ENCODE assay signal across 8 mouse cellular contexts in the genomic region with DNA sequence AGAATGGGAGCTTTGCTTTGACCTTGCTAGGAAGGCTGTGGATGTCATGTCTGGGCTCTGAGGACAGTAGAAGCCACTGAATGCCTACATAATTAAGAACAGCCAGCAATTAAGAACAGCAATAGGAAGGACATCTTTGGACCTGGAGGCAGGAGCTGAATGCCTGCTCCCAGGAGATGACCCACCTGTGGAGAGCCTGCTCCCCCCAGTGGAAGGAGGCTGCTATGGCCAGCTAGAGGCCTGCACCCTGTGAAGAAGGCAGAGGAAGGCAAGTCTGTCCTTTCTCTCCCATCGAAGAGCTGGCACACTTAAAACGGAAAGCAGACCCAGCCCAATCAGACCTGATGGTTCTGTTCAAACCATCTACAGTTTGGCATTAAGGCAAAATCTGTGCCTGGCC.
DNase-seq lines count a peak whose midpoint lies in the region; ATAC-seq and TF ChIP-seq lines count a peak whose summit lies in the region.
"Had no signal": no experiment of that assay in that cellular context is flagged by ENCODE, and none has a peak within 500 bp of the region (broad histone marks: within the 10 kb centered on the region; RNA-seq: fewer than 3 reads in every experiment).

No protein-coding gene starts in this region.

- 63% methylated on average over 2 of the region's 2 CpGs for WGBS in hindbrain, postnatal 0 days
- WGBS in neural tube, embryonic 13.5 days: 56% methylated on average over 2 of the region's 2 CpGs

- intact Hi-C loops in left cerebral cortex, postnatal 25 days (cut with DNase I): loop anchor here (2.0 kb wide), 1 partner anchor 363 kb away; no protein-coding TSS in a partner anchor

- peak; percentile 37 to 61; a peak in 2 of 4 replicates for TF ChIP-seq CTCF in CH12.LX (conservative IDR thresholded peaks at IDR 0.05 in 1 of 2, IDR thresholded peaks at IDR 0.05 in 1 of 2; ENCODE audit: low read depth in 2 of 2, low read length in 2 of 2)
- peak; percentile 85 for TF ChIP-seq CTCF in cortical plate, adult 2 months (IDR thresholded peaks at IDR 0.05; ENCODE audit: extremely low read depth, insufficient read depth, low read length)
- peak; percentile 83 for TF ChIP-seq CTCF in hindbrain, postnatal 0 days (IDR thresholded peaks at IDR 0.05; ENCODE audit: low read depth)

- H3K4me3 ChIP-seq in CH12.LX (replicated peaks in 1 of 3; ENCODE audit: low read depth in 2 of 3, low read length in 2 of 3, poor library complexity in 1 of 3): no peak overlapping the region
- H3K4me3 ChIP-seq in cortical plate, adult 2 months (ENCODE audit: insufficient read depth, low read length): no peak overlapping the region
- no peak overlapping the region for H3K4me3 ChIP-seq in hindbrain, postnatal 0 days (ENCODE audit: low read length)
- H3K4me3 ChIP-seq in neural tube, embryonic 13.5 days: no peak overlapping the region
- H3K4me3 ChIP-seq: embryonic facial prominence, embryonic 12.5 days had no signal

- H3K4me2 ChIP-seq in CH12.LX (ENCODE audit: insufficient read depth, low read depth, poor library complexity, severe bottlenecking): no peak overlapping the region
- H3K4me2 ChIP-seq in hindbrain, postnatal 0 days (ENCODE audit: low read depth, low read length): no peak overlapping the region
- H3K4me2 ChIP-seq in neural tube, embryonic 13.5 days: no peak overlapping the region
- H3K4me2 ChIP-seq: embryonic facial prominence, embryonic 12.5 days had no signal

- TF ChIP-seq EP300 in CH12.LX (IDR thresholded peaks at IDR 0.05; ENCODE audit: low read length): no peak

- TF ChIP-seq RAD21 in CH12.LX (IDR thresholded peaks at IDR 0.05; ENCODE audit: low read depth, low read length): peak; percentile 53

- no peak overlapping the region for H3K9ac ChIP-seq in CH12.LX (ENCODE audit: insufficient read depth, low read depth)
- H3K9ac ChIP-seq in hindbrain, postnatal 0 days (replicated peaks; ENCODE audit: low read length): no peak overlapping the region
- H3K9ac ChIP-seq in neural tube, embryonic 13.5 days: 0 out of 2 replicates have a peak overlapping the region, but pooled peaks have one; percentile 1
- H3K9ac ChIP-seq: embryonic facial prominence, embryonic 12.5 days had no signal

- H3K36me3 ChIP-seq in CH12.LX (replicated peaks in 1 of 2; ENCODE audit: control insufficient read depth in 1 of 2, insufficient read depth in 1 of 2, low read length in 1 of 2): no peaks in the 10 kb centered on the region
- no peaks in the 10 kb centered on the region for H3K36me3 ChIP-seq in hindbrain, postnatal 0 days (ENCODE audit: insufficient read depth, low read length)
- H3K36me3 ChIP-seq in neural tube, embryonic 13.5 days: no peaks in the 10 kb centered on the region
- H3K36me3 ChIP-seq: embryonic facial prominence, embryonic 12.5 days had no signal

- H3K27me3 ChIP-seq in CH12.LX (replicated peaks): peaks cover 93% of the 10 kb centered on the region
- H3K27me3 ChIP-seq in hindbrain, postnatal 0 days (ENCODE audit: insufficient read depth, low read length): no peaks in the 10 kb centered on the region
- no peaks in the 10 kb centered on the region for H3K27me3 ChIP-seq in neural tube, embryonic 13.5 days
- H3K27me3 ChIP-seq: embryonic facial prominence, embryonic 12.5 days had no signal

- H3K79me2 ChIP-seq in CH12.LX (replicated peaks; ENCODE audit: control insufficient read depth, extremely low read depth, insufficient read depth, poor library complexity, severe bottlenecking): no peaks in the 10 kb centered on the region

- dilution Hi-C loops in CH12.LX (cut with MboI; ENCODE audit: extremely low pct_ligation_motif_present, extremely low pct_unique_long_range_greater_than_20kb, low sequenced_read_pairs): no loop called here

- DNase-seq in 416B (ENCODE audit: low read depth) (peak; percentile 3), CH12.LX (ENCODE audit: extremely low read depth) (peak; percentile 9)
- peak; percentile 70 for DNase-seq in hindbrain, postnatal 0 days (ENCODE audit: low spot score)
- peak; percentile 50 to 71 for DNase-seq in left cerebral cortex, postnatal 25 days (ENCODE audit: low spot score in 2 of 2)
- DNase-seq in thymus, postnatal 0 days (ENCODE audit: low spot score): no peak

- no peak overlapping the region for H3K27ac ChIP-seq in CH12.LX (ENCODE audit: insufficient read depth, low read depth)
- no peak overlapping the region for H3K27ac ChIP-seq in cortical plate, adult 2 months (ENCODE audit: insufficient read depth, low read length)
- no peak overlapping the region for H3K27ac ChIP-seq in hindbrain, postnatal 0 days
- no peak overlapping the region for H3K27ac ChIP-seq in neural tube, embryonic 13.5 days (replicated peaks)
- H3K27ac ChIP-seq: embryonic facial prominence, embryonic 12.5 days had no signal

- no peak for TF ChIP-seq POLR2A in CH12.LX (IDR thresholded peaks at IDR 0.05; ENCODE audit: low read depth, low read length)
- TF ChIP-seq POLR2A in cortical plate, adult 2 months (IDR thresholded peaks at IDR 0.05; ENCODE audit: extremely low read depth, insufficient read depth, low read length): no peak

- ATAC-seq in hindbrain, postnatal 0 days: no peak
- ATAC-seq in neural tube, embryonic 13.5 days (ENCODE audit: low read depth): no peak

- no peaks in the 10 kb centered on the region for H3K4me1 ChIP-seq in CH12.LX (ENCODE audit: control insufficient read depth in 1 of 2, insufficient read depth in 2 of 2)
- no peaks in the 10 kb centered on the region for H3K4me1 ChIP-seq in cortical plate, adult 2 months (ENCODE audit: control insufficient read depth, insufficient read depth, low read length)
- no peaks in the 10 kb centered on the region for H3K4me1 ChIP-seq in hindbrain, postnatal 0 days (ENCODE audit: insufficient read depth, low read length)
- H3K4me1 ChIP-seq in neural tube, embryonic 13.5 days (replicated peaks): peaks cover 4% of the 10 kb centered on the region; the same call in 1 of the 2 replicates
- H3K4me1 ChIP-seq: embryonic facial prominence, embryonic 12.5 days had no signal

- in situ Hi-C loops in CH12.LX (cut with MboI; ENCODE audit: low pct_ligation_motif_present, low pct_unique_long_range_greater_than_20kb, low sequenced_read_pairs): no loop called here

- peaks cover 7% of the 10 kb centered on the region for H3K9me3 ChIP-seq in CH12.LX (replicated peaks; ENCODE audit: low read length)
- no peaks in the 10 kb centered on the region for H3K9me3 ChIP-seq in hindbrain, postnatal 0 days (ENCODE audit: low read length)
- no peaks in the 10 kb centered on the region for H3K9me3 ChIP-seq in neural tube, embryonic 13.5 days
- H3K9me3 ChIP-seq: embryonic facial prominence, embryonic 12.5 days had no signal

TF ChIP-seq in CH12.LX, 34 proteins besides CTCF, POLR2A, EP300 and RAD21:
- TF ChIP-seq SMC3 (IDR thresholded peaks at IDR 0.05; ENCODE audit: low read depth, low read length): peak; percentile 24; the same call in 1 of the 2 replicates
- no peak for TF ChIP-seq USF1 (IDR thresholded peaks at IDR 0.05; ENCODE audit: low read depth, low read length)
